Mouse (Mus musculus): ENCODE measurements around the gene Clip1. TPM values are rescaled to one million over a fixed set of nuclear protein-coding genes. Genes with fewer than 3 reads are reported as not detected.
A peak's percentile ranks its signal among the peaks of the same experiment; 100 is the strongest.

Clip1 gene
- total RNA-seq, 1 experiment from 2014 or later: 205 TPM

GRCm38 (mm10) chr5:123618558-123618957, 65.9 kb downstream of the Clip1 start:
- no peak for ATAC-seq (ENCODE audit: extremely low read depth, insufficient number of reproducible peaks, low FRiP score, poor library complexity, severe bottlenecking)

- no peak for ATAC-seq (ENCODE audit: extremely low read depth, insufficient number of reproducible peaks, low FRiP score, poor library complexity, severe bottlenecking)
Measured at GRCm38 (mm10) chr5:123614246-123614645, 70.2 kb downstream of the Clip1 start.

- peak; percentile 54; the same call in 1 of the 2 replicates for ATAC-seq (ENCODE audit: extremely low read depth, insufficient number of reproducible peaks, low FRiP score, poor library complexity, severe bottlenecking)
Measured at GRCm38 (mm10) chr5:123609843-123610242, 74.6 kb downstream of the Clip1 start.

- no peak for ATAC-seq (ENCODE audit: extremely low read depth, insufficient number of reproducible peaks, low FRiP score, poor library complexity, severe bottlenecking)
Measured at GRCm38 (mm10) chr5:123609416-123609815, 75.0 kb downstream of the Clip1 start.

- ATAC-seq (ENCODE audit: extremely low read depth, insufficient number of reproducible peaks, low FRiP score, poor library complexity, severe bottlenecking): no peak
Measured at GRCm38 (mm10) chr5:123607211-123607669, 77.2 kb downstream of the Clip1 start.

- ATAC-seq (ENCODE audit: extremely low read depth, insufficient number of reproducible peaks, low FRiP score, poor library complexity, severe bottlenecking): no peak
Measured at GRCm38 (mm10) chr5:123603496-123603895, 80.9 kb downstream of the Clip1 start.

GRCm38 (mm10) chr5:123602174-123602573, 82.2 kb downstream of the Clip1 start:
- ATAC-seq (ENCODE audit: extremely low read depth, insufficient number of reproducible peaks, low FRiP score, poor library complexity, severe bottlenecking): no peak

GRCm38 (mm10) chr5:123599319-123599718, 85.1 kb downstream of the Clip1 start:
- no peak for ATAC-seq (ENCODE audit: extremely low read depth, insufficient number of reproducible peaks, low FRiP score, poor library complexity, severe bottlenecking)

GRCm38 (mm10) chr5:123593622-123594280, 90.7 kb downstream of the Clip1 start:
- ATAC-seq (ENCODE audit: extremely low read depth, insufficient number of reproducible peaks, low FRiP score, poor library complexity, severe bottlenecking): no peak

- ATAC-seq (ENCODE audit: extremely low read depth, insufficient number of reproducible peaks, low FRiP score, poor library complexity, severe bottlenecking): no peak
Measured at GRCm38 (mm10) chr5:123580043-123580442, 104.4 kb downstream of the Clip1 start.

GRCm38 (mm10) chr5:123576696-123577095, 107.7 kb downstream of the Clip1 start:
- no peak for ATAC-seq (ENCODE audit: extremely low read depth, insufficient number of reproducible peaks, low FRiP score, poor library complexity, severe bottlenecking)

GRCm38 (mm10) chr5:123573362-123573761, 111.1 kb downstream of the Clip1 start:
- ATAC-seq (ENCODE audit: extremely low read depth, insufficient number of reproducible peaks, low FRiP score, poor library complexity, severe bottlenecking): no peak

GRCm38 (mm10) chr5:123572357-123573186, 111.8 kb downstream of the Clip1 start, which contains the start of gene Vps33a:
Vps33a (minus strand) TSS chr5:123573038.
- peak; percentile 96 for ATAC-seq (ENCODE audit: extremely low read depth, insufficient number of reproducible peaks, low FRiP score, poor library complexity, severe bottlenecking)

- no peak for ATAC-seq (ENCODE audit: extremely low read depth, insufficient number of reproducible peaks, low FRiP score, poor library complexity, severe bottlenecking)
Measured at GRCm38 (mm10) chr5:123561128-123561527, 123.3 kb downstream of the Clip1 start.

GRCm38 (mm10) chr5:123559588-123559987, 124.8 kb downstream of the Clip1 start:
- no peak for ATAC-seq (ENCODE audit: extremely low read depth, insufficient number of reproducible peaks, low FRiP score, poor library complexity, severe bottlenecking)

GRCm38 (mm10) chr5:123556451-123556850, 128.0 kb downstream of the Clip1 start:
- no peak for ATAC-seq (ENCODE audit: extremely low read depth, insufficient number of reproducible peaks, low FRiP score, poor library complexity, severe bottlenecking)

GRCm38 (mm10) chr5:123555693-123556092, 128.7 kb downstream of the Clip1 start:
- no peak for ATAC-seq (ENCODE audit: extremely low read depth, insufficient number of reproducible peaks, low FRiP score, poor library complexity, severe bottlenecking)

- ATAC-seq (ENCODE audit: extremely low read depth, insufficient number of reproducible peaks, low FRiP score, poor library complexity, severe bottlenecking): no peak
Measured at GRCm38 (mm10) chr5:123533801-123534200, 150.6 kb downstream of the Clip1 start.

- no peak for ATAC-seq (ENCODE audit: extremely low read depth, insufficient number of reproducible peaks, low FRiP score, poor library complexity, severe bottlenecking)
Measured at GRCm38 (mm10) chr5:123530056-123530455, 154.4 kb downstream of the Clip1 start.

GRCm38 (mm10) chr5:123528641-123529040, 155.8 kb downstream of the Clip1 start:
- ATAC-seq (ENCODE audit: extremely low read depth, insufficient number of reproducible peaks, low FRiP score, poor library complexity, severe bottlenecking): no peak

Measured in neutrophil, adult 5-6 weeks (primary cell).